Mouse (Mus musculus) kidney, embryonic 14.5 days (tissue): Measurements from ENCODE around the gene Kctd15. TPM values are rescaled to one million over a fixed set of nuclear protein-coding genes. Genes with fewer than 3 reads are reported as not detected.

Experiments
- ATAC-seq: fragments of 200-750 bp; cut with Nextera tagmentation; 2 replicates; pipeline ENCODE4 v1.8.0; 2017; ENCODE audit warnings: moderate number of reproducible peaks, mild to moderate bottlenecking, moderate TSS enrichment, moderate library complexity; ENCODE audit not compliant: low FRiP score, low TSS enrichment
- H3K27ac ChIP-seq: fragments of 300-500 bp; sonication (generic); 2 replicates; pipeline ENCODE4 v1.5.1; 2014; ENCODE audit warnings: low read depth, mild to moderate bottlenecking, low read length, moderate library complexity, mixed read lengths
- H3K27me3 ChIP-seq: fragments of 300-500 bp; sonication (generic); 2 replicates; pipeline ENCODE4 v1.6.1; 2014; ENCODE audit warnings: mild to moderate bottlenecking, low read length; ENCODE audit not compliant: control insufficient read depth, insufficient read depth
- H3K36me3 ChIP-seq: fragments of 300-500 bp; sonication (generic); 2 replicates; pipeline ENCODE4 v1.6.1; 2014; ENCODE audit warnings: low read length, mixed read lengths; ENCODE audit not compliant: control insufficient read depth, insufficient read depth
- H3K4me1 ChIP-seq: fragments of 300-500 bp; sonication (generic); 2 replicates; pipeline ENCODE4 v1.6.1; 2014; ENCODE audit warnings: low read length, mixed read lengths; ENCODE audit not compliant: control insufficient read depth, insufficient read depth
- H3K4me2 ChIP-seq: fragments of 300-500 bp; sonication (generic); replicated peaks from 2 replicates; pipeline ENCODE4 v1.6.1; 2014; ENCODE audit warnings: low read depth, mild to moderate bottlenecking, low read length
- H3K4me3 ChIP-seq: fragments of 300-500 bp; sonication (generic); 2 replicates; pipeline ENCODE4 v1.5.1; 2014; ENCODE audit warnings: mild to moderate bottlenecking, low read length
- H3K9ac ChIP-seq: fragments of 300-500 bp; sonication (generic); 2 replicates; pipeline ENCODE4 v1.6.1; 2014; ENCODE audit warnings: low read depth, mild to moderate bottlenecking, low read length, moderate library complexity
- H3K9me3 ChIP-seq: fragments of 300-500 bp; sonication (generic); 2 replicates; pipeline ENCODE4 v1.6.1; 2016; ENCODE audit warnings: low read length; ENCODE audit not compliant: control insufficient read depth
- whole genome bisulfite sequencing: fragments of 180-500 bp; shearing (Covaris S2); extraction: QIAGEN DNeasy Blood & Tissue Kit; methylation state at CpG from one replicate; pipeline ENCODE4 v1.1.7; 2014; 5-methylcytosine and 5-hydroxymethylcytosine counted together
- polyA plus RNA-seq: library from polyadenylated mRNA; unstranded; fragments of >200 nt; fragmentation: Nextera tagmentation; extraction: Ambion mirVana; gene quantifications from 2 replicates; pipeline ENCODE4 v1.2.1, GENCODE M21; 2014

Kctd15 gene
- polyA plus RNA-seq, 1 experiment from 2014 or later = 15.7 TPM

- no peak overlapping the region for H3K9ac ChIP-seq
- H3K9me3 ChIP-seq = no peaks in the 10 kb centered on the region
- H3K4me2 ChIP-seq = no peak overlapping the region
- no peak overlapping the region for H3K27ac ChIP-seq
- no peak for ATAC-seq
- no peaks in the 10 kb centered on the region for H3K36me3 ChIP-seq
- H3K27me3 ChIP-seq = no peaks in the 10 kb centered on the region
- 45% methylated on average over 2 of the region's 2 CpGs for WGBS
- no peak overlapping the region for H3K4me3 ChIP-seq
- no peaks in the 10 kb centered on the region for H3K4me1 ChIP-seq
These were observed 36.1 kb downstream of the Kctd15 start for GRCm38 (mm10) chr7:34620411-34620810.

GRCm38 (mm10) chr7:34618141-34618890, 38.2 kb downstream of the Kctd15 start:
- ATAC-seq = no peak
- H3K4me2 ChIP-seq = no peak overlapping the region
- H3K36me3 ChIP-seq = no peaks in the 10 kb centered on the region
- WGBS = 82% methylated on average over 11 of the region's 11 CpGs
- H3K4me1 ChIP-seq = no peaks in the 10 kb centered on the region
- H3K27me3 ChIP-seq = no peaks in the 10 kb centered on the region
- no peak overlapping the region for H3K9ac ChIP-seq
- no peak overlapping the region for H3K4me3 ChIP-seq
- H3K27ac ChIP-seq = no peak overlapping the region
- no peaks in the 10 kb centered on the region for H3K9me3 ChIP-seq

GRCm38 (mm10) chr7:34616275-34616674, 40.3 kb downstream of the Kctd15 start:
- no peak for ATAC-seq
- 86% methylated on average over 2 of the region's 2 CpGs for WGBS
- H3K9ac ChIP-seq = no peak overlapping the region

GRCm38 (mm10) chr7:34610445-34610844, 46.1 kb downstream of the Kctd15 start:
- Histone ChIP-seq H3K4me2 (no peak overlapping the region), H3K9ac (no peak overlapping the region), H3K9me3 (no peaks in the 10 kb centered on the region), H3K36me3 (no peaks in the 10 kb centered on the region), H3K4me3 (no peak overlapping the region), H3K4me1 (peaks cover 13% of the 10 kb centered on the region), H3K27me3 (no peaks in the 10 kb centered on the region; the same call in 1 of the 2 replicates), H3K27ac (no peak overlapping the region)
- ATAC-seq = no peak
- 51% methylated on average over 6 of the region's 6 CpGs for WGBS

More at GRCm38 (mm10) chr7:34616275-34616674, 40.3 kb downstream of the Kctd15 start:
- no peaks in the 10 kb centered on the region for H3K36me3 ChIP-seq
- no peaks in the 10 kb centered on the region for H3K27me3 ChIP-seq
- no peak overlapping the region for H3K27ac ChIP-seq
- no peak overlapping the region for H3K4me3 ChIP-seq
- no peaks in the 10 kb centered on the region for H3K9me3 ChIP-seq
- no peaks in the 10 kb centered on the region for H3K4me1 ChIP-seq
- no peak overlapping the region for H3K4me2 ChIP-seq

GRCm38 (mm10) chr7:34607334-34607970, 49.1 kb downstream of the Kctd15 start:
- peaks cover 13% of the 10 kb centered on the region for H3K4me1 ChIP-seq
- H3K4me3 ChIP-seq = no peak overlapping the region
- no peak overlapping the region for H3K9ac ChIP-seq
- ATAC-seq = 0 out of 2 replicates have a peak, but pooled peaks have one; percentile 50
- no peak overlapping the region for H3K4me2 ChIP-seq
- H3K27me3 ChIP-seq = no peaks in the 10 kb centered on the region; the same call in 1 of the 2 replicates
- H3K36me3 ChIP-seq = no peaks in the 10 kb centered on the region
- WGBS = 73% methylated on average over 5 of the region's 5 CpGs
- no peaks in the 10 kb centered on the region for H3K9me3 ChIP-seq
- H3K27ac ChIP-seq = no peak overlapping the region

GRCm38 (mm10) chr7:34606729-34607128, 49.8 kb downstream of the Kctd15 start:
- Histone ChIP-seq H3K36me3 (no peaks in the 10 kb centered on the region), H3K27me3 (no peaks in the 10 kb centered on the region; the same call in 1 of the 2 replicates), H3K4me1 (peaks cover 13% of the 10 kb centered on the region), H3K9me3 (no peaks in the 10 kb centered on the region), H3K4me2 (no peak overlapping the region), H3K9ac (no peak overlapping the region), H3K27ac (no peak overlapping the region), H3K4me3 (no peak overlapping the region)
- 0 out of 2 replicates have a peak, but pooled peaks have one; percentile 12 for ATAC-seq
- 21% methylated on average over 11 of the region's 11 CpGs for WGBS

- peak overlapping the region; percentile 18; the same call in 1 of the 2 replicates for H3K27ac ChIP-seq
- no peak for ATAC-seq
- peak overlapping the region; percentile 32; the same call in 1 of the 2 replicates for H3K9ac ChIP-seq
- no peaks in the 10 kb centered on the region for H3K36me3 ChIP-seq
- peaks cover 13% of the 10 kb centered on the region for H3K4me1 ChIP-seq
- H3K27me3 ChIP-seq = no peaks in the 10 kb centered on the region; the same call in 1 of the 2 replicates
- H3K4me3 ChIP-seq = no peak overlapping the region
- no peak overlapping the region; the same call in 1 of the 2 replicates for H3K4me2 ChIP-seq
- WGBS = 38% methylated on average over 15 of the region's 15 CpGs
- H3K9me3 ChIP-seq = no peaks in the 10 kb centered on the region
These were observed 50.5 kb downstream of the Kctd15 start for GRCm38 (mm10) chr7:34606051-34606450.

- no peak for ATAC-seq
- Histone ChIP-seq H3K4me3 (no peak overlapping the region), H3K36me3 (no peaks in the 10 kb centered on the region), H3K9ac (no peak overlapping the region), H3K27ac (no peak overlapping the region), H3K9me3 (no peaks in the 10 kb centered on the region), H3K4me2 (peak overlapping the region; percentile 10; the same call in 1 of the 2 replicates), H3K27me3 (no peaks in the 10 kb centered on the region), H3K4me1 (peaks cover 35% of the 10 kb centered on the region)
- 26% methylated on average over 9 of the region's 9 CpGs for WGBS
These were observed 58.0 kb downstream of the Kctd15 start for GRCm38 (mm10) chr7:34598576-34598975.

- H3K9ac ChIP-seq = no peak overlapping the region
- no peak overlapping the region for H3K4me2 ChIP-seq
- no peak overlapping the region for H3K4me3 ChIP-seq
- ATAC-seq = no peak
- WGBS = 94% methylated on average over 9 of the region's 9 CpGs
- H3K27me3 ChIP-seq = no peaks in the 10 kb centered on the region
- no peaks in the 10 kb centered on the region for H3K36me3 ChIP-seq
- peaks cover 35% of the 10 kb centered on the region for H3K4me1 ChIP-seq
- H3K9me3 ChIP-seq = no peaks in the 10 kb centered on the region
- no peak overlapping the region for H3K27ac ChIP-seq
These were observed 58.5 kb downstream of the Kctd15 start for GRCm38 (mm10) chr7:34597986-34598385.
